Mouse (Mus musculus): ENCODE results near the gene Ago4.

DNA sequence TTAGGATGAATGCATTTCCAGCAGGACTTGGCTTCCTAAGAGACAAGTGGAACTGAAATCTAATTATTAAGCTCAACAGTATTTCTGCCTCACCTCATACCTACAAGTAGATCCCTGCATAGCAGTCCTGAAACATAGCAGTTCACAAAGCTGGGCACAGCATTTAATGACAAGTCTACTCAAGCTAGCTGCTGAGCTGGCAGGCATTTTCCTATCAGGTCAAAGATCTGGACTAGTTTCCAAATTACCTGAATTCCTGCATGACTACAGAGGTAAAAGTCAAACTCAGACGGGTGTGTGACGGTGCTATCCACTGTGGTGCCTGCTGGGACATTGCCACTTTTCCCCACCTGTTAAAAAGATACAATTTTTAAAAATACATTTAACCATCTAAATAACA, 36.3 kb downstream of the Ago4 start:
- TF ChIP-seq CTCF (IDR thresholded peaks at IDR 0.05; ENCODE audit: borderline replicate concordance, control insufficient read depth, extremely low read depth, insufficient read depth, low read length, poor library complexity) (no peak), POLR2A (IDR thresholded peaks at IDR 0.05; ENCODE audit: control insufficient read depth, extremely low read depth, insufficient read depth, low read length, poor library complexity) (no peak)

Data from thymus, adult 2 months (tissue).